Mouse (Mus musculus): ENCODE results near the gene Ret. TPM values are rescaled to one million over a fixed set of nuclear protein-coding genes. Genes with fewer than 3 reads are reported as not detected.
A peak's percentile ranks its signal among the peaks of the same experiment; 100 is the strongest.

Ret gene
- polyA plus RNA-seq (2017; shearing (Covaris generic)): under 1 TPM; 0.28 to 0.65 TPM

DNA sequence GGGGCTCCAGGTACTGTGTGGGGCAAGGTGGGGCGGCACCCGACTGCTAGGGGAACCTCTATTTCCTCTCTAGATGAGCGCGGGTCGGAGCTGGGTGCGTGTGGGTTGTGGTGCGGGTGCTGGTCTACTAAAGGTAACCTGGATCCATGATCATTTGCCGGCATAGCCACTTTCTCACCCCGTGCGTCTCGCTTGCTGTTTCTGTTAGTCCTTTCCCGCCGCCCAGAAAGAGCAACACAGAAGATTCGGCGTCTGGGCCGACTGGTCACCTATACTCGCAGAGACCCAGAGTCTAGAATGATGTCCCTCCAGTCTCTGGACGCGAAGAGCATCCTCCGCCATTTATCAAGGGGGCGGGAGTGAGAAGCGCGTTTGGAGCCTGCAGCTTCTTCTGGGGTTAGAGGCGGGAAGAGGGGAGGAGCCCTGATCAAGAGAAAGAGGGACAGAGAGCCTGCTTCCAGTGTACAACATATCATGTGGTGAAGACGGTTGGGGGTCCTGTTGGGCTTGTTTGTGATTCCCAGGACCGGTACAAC, at the start of gene Ret:
Gene Ret (minus strand): TSS at position 279 of the 536 bp plus-strand sequence.
- ATAC-seq: no peak

DNA sequence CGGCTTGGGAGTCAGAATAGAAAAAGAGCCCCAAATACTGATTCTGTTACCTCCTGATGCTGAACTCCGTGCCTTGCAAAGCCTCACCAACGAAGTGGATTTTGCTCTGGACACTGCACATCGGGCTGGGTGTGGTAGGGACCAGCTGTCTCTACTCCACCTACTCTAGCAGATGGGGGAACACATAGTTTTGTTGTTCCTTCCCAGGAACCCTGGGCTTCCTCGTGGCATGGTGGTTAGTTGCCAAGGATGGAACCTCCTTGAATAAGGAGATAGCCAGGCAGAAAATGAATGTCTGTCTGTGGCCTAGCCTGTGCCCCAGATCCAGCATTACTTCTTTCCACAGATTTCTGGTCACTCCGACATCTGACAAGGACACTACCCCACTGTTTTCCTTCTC, 49.6 kb upstream of the Ret start:
- ATAC-seq: no peak

DNA sequence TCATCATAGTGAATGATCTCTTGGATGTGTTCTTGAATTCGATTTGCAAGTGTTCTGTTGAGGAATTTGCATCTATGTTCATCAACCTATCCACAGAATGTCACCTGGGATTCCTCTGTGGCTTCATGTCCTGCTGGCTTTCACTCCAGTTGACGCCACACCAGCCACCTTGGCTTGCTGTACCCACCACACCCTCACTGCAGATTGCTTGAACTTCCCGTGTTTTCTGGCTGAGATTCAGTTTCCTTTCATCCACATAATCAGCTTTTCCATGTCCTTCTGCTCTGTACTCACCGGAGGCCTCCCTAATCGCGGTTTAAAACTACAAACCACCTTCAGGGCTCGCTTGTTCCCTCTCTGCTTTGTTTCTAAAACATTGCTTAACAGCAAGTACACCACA, 46.6 kb upstream of the Ret start:
- ATAC-seq: no peak

DNA sequence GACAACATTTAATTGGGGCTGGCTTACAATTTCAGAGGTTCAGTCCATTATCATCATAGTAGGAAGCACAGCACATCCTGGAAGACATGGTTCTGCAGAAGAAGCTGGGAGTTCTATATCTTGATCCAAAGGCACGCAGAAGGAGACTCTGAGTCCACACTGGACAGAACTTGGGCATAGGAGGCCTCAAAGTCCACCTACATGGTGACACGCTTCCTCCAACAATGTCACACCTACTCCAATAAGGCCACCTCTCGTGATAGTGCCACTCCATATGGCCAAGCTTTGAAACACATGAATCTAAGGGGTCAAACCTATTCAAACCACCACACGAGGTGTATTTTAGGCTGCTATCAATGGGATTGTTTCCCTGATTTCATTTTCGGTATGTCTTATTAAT, 45.4 kb upstream of the Ret start:
- ATAC-seq: no peak

DNA sequence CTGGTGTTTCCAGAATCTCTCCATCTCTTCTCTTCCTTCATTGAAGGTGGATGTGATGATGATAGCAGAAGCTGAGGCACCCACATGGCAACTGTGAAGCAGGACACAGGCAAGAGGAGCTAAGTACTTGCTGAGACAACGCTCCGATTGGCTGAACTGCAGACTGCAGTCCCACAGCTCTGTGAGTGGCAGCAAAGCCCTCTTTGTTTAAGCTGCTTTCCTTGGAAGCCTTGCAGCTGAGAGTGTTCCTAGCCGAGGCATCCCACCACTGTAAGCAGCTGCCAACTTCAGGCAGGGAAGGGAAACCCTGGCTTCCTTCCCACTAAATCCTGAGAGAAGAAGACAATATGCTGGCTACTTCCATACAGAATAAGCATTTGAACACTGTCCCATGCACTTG, 28.6 kb upstream of the Ret start:
- ATAC-seq: no peak

DNA sequence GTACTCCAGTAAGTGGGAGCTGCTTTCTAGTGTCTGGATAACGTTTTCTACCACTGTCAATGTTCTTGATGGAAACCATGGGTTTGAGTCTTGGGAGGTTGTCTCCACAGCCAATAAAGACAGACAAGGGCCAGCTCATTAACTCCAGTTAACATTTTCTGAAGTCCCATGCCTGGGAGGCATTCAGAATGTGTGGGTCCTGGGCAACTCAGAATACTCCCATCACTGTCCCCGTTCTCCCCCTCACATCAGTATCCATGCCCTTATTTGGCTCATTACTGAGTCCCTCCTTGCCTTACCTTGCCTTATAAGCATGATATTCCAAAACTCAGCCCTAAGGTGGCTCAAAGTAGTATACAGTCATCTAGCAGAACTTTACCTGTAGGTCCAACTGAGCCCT, 25.0 kb upstream of the Ret start:
- ATAC-seq: no peak

DNA sequence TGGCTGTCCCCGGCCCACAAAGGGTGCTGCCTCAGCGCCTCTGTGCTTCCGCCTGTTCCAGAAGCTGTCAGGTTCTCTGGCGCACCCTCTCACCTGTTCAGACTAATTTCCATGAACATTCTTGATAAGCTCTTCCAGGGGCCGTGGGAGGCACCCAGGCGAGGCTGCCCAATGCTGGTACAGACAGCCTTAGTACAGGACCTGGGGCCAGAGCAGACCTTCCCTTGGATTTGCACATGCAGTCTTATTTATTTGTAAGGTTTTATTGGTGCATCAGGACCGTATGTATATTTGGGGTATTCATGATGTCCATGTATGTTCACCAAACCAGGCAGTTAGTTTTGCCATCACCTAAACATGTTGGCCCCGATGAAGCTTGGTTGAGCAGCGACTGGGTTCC, 18.2 kb upstream of the Ret start:
- no peak for ATAC-seq

DNA sequence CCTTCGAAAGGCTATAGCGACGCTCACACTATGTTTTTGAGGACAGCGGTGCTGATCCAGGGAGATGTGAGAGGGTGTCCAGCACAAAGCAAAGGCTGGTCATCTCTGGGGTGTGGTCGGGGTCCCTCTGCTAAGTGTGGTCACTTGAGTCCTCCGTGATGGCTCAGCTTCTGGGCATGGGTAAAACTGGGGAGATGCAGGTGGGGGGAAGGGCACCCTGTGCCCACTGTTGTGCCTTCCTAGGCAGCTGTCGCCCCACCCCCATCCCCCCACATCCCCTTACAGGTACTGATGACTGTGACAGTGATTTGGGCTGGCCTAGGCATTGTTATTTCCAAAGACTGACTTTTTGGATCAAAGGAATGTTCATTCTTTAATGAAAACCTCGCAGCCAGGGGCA, 10.8 kb upstream of the Ret start:
- no peak for ATAC-seq

DNA sequence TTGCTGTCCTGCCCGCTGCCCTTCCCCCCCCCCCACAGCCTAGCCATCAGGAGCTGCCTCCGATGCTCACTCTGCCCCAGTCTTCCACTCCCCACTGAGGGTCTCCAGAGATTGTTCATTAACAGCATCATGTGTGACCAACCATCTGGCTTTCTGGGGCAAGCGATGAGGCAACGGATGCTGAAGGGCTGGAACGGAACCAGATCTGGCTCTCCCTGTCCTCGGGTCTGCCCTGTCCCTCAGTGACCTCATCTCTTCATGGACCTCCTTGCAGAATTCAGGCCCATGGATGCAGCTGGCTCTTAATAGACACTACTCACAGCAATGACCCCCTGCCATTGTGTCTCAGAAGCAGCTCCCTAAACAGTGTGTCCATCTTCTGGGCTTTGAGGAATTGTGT, 8.9 kb upstream of the Ret start:
- ATAC-seq: no peak

DNA sequence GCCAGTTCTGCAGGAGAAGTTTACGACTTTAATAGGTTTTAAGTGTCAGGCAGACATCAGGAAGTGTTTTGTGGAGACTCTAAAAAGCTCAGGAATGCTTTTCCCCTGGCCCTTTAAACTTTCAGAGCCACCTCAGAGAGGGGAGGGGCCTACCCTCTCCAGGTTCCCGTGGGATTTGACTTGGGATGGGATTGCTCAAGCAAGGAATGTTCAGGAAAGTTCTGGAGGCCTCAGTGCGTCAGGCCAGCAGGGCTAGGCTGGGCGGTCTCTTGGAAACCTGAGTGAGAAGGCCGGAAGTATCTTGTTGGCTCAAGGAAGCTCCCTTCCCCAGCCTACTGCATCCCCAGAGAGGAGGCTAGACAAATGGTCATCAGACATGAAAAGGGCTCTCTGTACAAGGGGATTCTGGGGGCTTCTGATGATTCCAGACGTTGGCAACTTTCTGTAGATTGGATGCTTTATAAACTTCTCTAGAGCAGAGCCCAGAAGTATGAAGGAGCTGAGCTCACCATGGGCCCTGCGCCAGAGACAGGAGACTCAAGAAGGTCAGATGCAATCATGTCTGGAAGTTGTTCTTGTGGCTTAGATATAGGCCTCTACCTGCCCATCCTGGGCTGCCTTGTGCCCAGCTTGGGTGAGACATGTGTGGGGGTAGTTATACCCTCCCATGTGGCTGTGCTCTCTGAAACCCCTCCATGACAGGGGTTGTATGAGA, 7.8 kb upstream of the Ret start:
- ATAC-seq: no peak

DNA sequence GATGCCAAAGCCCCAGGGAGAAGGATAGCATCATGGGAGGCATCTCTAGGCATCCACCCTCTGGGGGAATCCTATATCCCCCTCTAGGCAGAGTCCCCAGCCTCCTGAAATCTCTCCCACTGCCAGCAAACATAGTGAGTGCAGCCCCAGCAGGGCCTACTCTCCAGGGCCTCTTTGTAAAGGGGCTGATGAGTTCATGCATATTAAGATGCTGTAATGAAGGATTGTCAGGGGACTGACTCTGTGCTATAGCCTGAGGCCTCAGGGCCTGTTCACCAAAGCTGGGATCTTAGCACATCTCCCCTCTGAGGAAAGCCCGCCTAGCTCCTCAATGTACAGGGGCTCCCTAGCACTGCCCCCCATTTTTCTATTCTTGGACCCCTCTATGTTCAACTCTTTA, 6.6 kb upstream of the Ret start:
- no peak for ATAC-seq

DNA sequence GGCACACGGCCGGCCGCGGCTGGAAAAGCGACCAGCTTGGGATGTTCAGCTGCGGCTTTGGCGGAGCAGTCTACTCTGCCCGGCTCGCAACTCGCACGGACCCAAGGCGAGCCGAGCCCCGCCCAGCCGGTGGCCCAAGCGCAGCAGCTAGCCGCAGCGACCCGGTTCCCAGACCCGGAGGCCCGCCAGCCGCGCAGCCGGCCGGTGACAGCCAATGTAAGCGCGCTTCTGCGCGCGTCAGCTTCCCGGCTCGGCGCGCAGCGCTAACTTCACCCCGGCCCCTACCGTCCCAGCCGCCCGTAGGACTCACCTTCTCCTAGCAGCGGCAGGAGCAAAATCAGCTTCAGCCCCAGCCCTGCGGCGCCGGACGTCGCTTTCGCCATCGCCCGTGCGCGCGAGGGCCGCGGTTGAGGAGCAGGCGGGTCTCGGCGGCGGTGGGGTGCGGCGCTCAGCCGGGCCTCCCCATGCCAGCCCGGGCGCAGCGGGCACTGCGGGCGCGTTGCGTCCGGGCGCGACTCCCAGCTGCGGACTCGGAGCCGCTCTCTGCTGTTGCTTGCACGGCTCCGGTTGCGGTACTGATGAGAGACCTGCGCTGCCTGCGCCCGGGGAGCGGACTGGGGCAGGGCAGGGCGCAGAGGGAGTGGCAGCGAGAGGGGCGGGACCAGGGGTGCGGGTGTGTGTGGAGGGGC, 623 bp downstream of the Ret start:
- no peak for ATAC-seq

DNA sequence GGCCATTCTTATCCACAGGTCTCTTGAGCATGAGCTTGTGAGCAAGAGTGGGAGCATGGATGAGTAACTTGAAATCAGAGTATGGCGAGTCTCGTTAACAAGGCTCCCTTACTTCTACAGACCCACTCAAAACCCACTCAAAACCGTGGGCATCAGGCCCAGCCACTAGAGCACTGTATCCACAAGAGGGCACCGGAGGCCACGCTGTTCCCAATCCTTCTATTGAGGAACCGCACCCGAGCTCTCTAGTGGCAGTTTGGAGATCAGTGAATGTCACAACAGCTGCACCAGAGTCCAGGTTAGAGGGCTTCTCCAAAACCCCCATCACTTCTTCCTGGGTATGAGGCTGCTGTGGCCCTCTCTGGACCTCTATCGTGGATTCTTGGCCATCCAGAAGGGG, 2.4 kb downstream of the Ret start:
- no peak for ATAC-seq

DNA sequence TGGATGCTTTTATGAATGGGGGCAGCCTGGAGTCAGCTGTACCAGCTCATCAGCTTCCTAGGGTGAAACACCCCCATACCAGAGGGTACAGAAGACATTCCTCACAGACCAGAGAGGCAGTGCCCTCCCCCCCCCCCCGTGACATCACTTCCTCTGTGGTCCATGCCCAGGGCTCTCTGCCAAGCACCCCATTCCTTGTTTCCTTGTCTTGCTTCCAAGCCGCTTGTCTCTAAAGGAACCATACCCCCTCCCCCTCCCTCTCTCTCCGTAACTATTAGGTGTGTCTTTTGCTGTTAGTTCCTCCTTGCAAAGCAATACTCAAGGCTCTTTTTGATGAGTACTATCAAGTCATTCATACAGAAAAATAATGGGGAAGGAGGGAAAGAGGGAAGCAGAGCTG, 4.6 kb downstream of the Ret start:
- no peak for ATAC-seq

DNA sequence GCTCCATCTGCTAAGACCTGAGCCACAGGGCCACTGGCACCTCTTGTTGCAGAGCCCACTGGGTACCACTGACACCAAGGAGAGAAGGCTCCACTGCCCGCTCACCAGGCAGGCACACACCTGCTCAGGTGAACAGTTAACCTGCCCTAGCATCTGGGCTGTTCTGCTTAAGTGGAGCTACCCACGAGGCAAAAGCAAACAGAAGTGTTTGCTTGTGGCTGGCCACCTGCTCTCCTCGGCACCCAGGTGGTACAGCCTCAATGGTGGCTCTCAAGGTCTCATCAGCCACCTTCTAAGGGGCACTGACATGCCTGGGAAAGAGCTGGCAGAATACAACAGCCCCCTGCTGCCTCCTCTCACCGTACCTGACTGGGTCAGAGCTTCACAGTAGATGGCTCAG, 5.3 kb downstream of the Ret start:
- no peak for ATAC-seq

DNA sequence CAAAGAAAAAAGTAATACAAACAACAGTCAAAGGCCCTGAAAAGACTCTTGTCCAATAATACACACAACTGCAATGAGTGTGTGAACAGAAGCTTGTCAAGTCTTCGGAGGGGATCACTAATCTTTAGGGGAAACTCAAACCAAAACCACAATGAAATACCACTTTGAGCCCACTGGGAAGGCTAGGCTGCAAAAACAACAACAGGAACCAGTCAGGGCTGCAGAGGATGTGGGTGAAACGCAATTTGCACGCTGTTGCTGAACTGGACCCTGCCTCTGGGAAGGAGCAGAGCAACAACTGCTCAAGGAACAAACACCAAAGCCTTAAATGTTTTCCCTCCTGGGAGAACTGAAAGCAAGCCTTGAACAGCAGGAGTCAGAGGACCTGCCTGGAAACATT, 7.8 kb downstream of the Ret start:
- no peak for ATAC-seq

DNA sequence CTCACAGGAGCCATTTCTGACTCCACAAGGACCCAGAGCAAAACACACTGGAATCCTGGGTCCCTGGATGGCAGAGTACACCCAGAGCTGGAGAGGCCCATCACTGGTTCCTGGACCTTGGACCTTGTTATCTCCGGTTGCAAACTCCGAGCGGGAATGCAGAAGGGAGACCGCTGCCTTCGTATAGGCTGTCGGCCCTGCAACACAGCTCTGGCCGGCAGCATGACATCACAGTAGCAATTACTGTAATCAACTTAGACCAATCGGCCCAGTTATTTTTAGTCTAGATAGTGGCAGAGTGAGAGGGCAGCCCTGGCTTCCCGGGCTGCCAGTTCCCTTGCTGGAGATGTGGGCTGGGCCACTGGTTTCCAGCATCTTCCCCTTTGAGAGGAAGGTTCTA, 8.9 kb downstream of the Ret start:
- ATAC-seq: no peak

DNA sequence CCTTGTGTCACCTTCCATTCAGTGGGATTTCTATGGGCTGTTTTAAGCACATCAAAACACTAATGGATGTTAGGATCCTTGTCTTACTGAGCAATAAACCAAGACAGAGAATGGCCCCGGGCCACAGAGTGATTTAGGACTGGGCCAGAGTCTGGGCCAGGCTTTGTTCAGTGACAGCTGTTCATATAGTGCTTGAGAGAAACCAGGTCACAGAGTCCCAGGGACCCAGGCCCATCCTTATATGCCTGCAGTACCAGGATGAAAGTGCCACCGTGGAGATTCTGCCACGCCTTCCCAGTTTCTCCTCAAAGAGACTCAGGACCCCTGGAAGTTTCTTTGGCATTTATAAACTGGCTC, 10.3 kb downstream of the Ret start:
- ATAC-seq: no peak

DNA sequence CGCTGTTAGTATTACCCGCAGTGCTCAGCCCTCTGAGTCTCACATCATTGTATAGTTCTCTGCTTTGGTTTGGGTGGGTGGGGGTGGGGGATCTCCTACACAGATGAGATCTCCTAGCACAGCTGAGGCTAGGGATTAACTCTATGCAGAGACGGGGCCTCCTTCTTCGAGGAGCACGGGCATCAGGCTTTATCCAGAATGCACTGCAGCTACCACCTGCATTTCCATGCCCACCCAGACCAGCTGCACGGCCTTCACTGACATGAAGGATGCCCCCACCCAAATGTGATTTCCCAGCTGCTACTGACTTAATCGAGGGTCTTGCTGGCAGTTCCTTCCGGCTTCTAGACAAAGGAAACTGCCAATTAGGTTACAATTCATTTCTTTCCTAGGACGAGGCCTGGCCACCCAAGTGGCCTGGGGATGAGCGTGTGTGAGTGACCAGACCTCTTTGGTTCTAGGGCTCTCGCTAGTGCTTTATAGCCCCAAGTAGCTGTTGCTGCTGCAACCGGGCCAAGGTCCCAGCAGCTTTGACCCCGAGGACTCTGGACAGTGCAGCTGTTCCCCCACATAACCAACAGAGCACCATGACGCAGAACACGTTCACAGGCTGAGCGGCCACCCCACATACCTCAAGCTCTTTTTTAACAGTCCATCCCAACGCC, 10.8 kb downstream of the Ret start:
- no peak for ATAC-seq

DNA sequence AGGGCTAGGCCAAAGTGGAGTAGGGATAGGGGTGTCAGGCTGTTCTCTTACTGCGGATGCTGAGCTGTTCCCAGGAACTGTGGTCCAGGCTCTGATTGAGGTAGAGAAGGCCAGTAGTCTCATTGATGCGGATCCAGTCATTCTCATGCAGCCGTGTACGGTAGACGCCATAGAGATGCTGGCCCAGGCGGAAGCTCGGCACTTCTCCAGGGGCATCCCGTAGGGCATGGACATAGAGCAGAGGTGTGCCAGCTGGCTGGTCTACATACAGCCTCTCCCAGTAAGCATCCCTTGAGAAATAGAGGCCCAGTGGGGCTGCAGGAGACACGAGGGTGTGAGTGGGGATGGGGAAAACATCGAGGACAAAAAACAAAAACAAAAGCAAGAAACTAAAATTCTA, 13.4 kb downstream of the Ret start:
- no peak for ATAC-seq

DNA sequence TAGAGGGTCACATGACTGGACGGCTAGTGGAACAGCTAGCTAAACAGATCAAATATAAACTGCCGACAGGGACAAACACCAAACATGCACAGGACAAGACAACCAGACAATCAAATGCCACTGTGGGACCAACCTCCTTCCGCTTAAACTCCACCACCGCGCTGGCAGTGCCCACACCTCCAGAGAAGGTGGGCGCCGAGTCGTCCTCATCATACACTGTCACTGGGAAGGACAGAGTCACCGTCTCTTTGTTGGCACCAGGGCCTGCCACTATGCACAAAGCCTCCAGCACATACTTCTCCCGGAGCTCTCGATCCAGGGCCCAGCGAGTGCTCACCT, 17.5 kb downstream of the Ret start:
- ATAC-seq: no peak

DNA sequence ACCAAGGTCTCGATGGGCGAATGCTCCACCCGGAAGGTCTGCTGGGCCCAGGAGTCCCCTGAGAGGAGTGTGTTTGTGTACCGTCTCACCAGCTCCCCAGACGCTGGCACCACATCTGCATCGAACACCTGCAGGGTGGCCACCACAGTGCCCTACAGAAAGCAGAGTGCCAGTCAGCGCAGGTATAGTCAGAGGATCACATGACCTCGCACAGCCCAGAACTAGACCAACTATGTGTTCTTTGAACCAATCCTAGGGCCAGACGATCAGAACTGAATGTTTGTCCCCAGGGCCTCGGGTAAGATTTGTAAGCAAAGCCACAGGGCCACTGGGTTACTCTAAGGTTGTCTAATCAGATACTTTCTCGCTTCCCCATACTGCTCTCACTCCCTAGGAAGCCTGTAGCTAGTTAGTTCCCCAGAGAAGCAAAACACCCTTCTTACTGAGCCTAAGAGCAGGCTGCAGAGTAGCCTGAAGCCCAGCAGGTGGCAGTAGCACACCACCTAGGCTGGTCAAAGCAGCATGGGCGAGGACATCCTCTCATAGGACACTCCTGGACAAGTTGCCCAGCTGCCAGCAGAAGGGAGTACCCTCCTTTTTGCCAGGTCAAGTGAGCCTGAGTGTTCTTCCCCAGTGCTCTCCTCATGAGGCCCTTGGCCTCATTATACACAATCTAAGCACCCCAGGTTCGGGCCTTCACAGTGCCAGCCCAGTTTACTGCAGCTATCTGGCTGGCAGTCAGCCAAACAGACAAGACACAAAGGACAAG, 18.0 kb downstream of the Ret start:
- peak; percentile 98 for ATAC-seq

DNA sequence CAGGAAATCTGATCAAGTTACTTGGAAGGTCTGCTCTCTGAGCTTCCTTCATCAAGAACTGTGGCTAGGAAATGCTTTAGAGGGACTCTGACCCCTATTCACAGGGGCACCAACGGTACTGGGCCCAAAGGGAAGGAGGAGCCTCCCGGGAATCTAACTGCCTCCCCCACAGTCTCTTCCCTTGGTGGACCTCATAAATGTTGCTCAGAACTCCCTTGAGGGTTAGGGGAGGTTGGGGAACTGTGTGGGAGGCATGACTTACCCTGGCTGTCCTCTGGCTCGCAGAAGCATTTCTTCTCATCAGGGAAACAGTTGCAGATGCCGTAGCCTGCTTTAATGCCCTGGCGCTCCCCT, 23.6 kb downstream of the Ret start:
- no peak for ATAC-seq

Measured in CD4-positive, CD25-positive, alpha-beta regulatory T cell, adult 4 months (primary cell).